Mouse (Mus musculus) lung, adult 2 months (tissue): ENCODE measurements around the gene Cwc25.

ENCODE experiments used
- CTCF ChIP-seq: fragments of 200-500 bp; IDR thresholded peaks from 2 replicates; pipeline ENCODE4 v1.5.1; 2011; ENCODE audit warnings: mild to moderate bottlenecking, low read length, control low read depth; ENCODE audit not compliant: insufficient read depth
- POLR2A ChIP-seq: fragments of 200-500 bp; IDR thresholded peaks from 2 replicates; pipeline ENCODE4 v1.6.1; 2011; ENCODE audit warnings: low read depth, mild to moderate bottlenecking, control low read depth, low read length, borderline replicate concordance; ENCODE audit errors: extremely low read depth

DNA sequence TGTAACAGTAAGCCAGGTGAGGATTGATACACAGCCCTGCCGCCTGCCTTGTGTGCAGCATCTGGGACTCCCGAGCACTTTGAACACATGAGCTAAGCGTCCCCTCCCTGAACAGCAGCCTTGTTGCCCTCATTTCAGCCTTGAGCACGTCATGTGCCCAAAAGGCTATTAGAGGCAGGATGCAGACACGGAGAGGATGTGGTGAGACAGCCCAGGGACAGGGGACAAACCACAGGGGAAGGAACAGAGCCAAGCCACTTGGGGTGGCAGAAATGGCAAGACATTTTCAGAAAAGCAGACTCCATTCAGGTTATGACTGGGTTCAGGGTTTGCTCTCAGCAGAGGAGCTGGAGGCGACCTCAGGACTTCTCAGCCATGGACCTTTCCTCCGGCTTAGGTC is 38.0 kb downstream of the Cwc25 start:
- no peak for TF ChIP-seq POLR2A
- no peak for TF ChIP-seq CTCF
